Mouse (Mus musculus): Measurements from ENCODE around the gene Cacna2d1.

GRCm38 (mm10) chr5:16098766-16099165 is 164.3 kb downstream of the Cacna2d1 start:
- TF ChIP-seq POLR2A (IDR thresholded peaks at IDR 0.05; ENCODE audit: borderline replicate concordance, insufficient read depth, low read length) (no peak), CTCF (IDR thresholded peaks at IDR 0.05; ENCODE audit: borderline replicate concordance, insufficient read depth, low read depth, low read length) (no peak)
